Mouse (Mus musculus) forebrain, embryonic 12.5 days (tissue): ENCODE results near the gene Arxes1. TPM values are rescaled to one million over a fixed set of nuclear protein-coding genes. Genes with fewer than 3 reads are reported as not detected.
"Not testable (repeated sequence)": the region's sequence is repeated elsewhere in the genome, so short reads cannot be mapped to it uniquely, and the experiment has no call there.

Experiments used
- ATAC-seq: fragments of 200-750 bp; cut with Nextera tagmentation; 2 replicates; pipeline ENCODE4 v1.8.0; 2017; ENCODE audit warnings: moderate TSS enrichment; ENCODE audit not compliant: low FRiP score
- H3K27ac ChIP-seq: fragments of 300-500 bp; sonication (generic); 2 replicates; pipeline ENCODE4 v1.5.1; 2016; ENCODE audit warnings: mild to moderate bottlenecking
- H3K27me3 ChIP-seq: fragments of 300-500 bp; sonication (generic); 2 replicates; pipeline ENCODE4 v1.6.1; 2016; ENCODE audit warnings: mild to moderate bottlenecking
- H3K36me3 ChIP-seq: fragments of 300-500 bp; sonication (generic); replicated peaks from 2 replicates; pipeline ENCODE4 v1.6.1; 2016; ENCODE audit warnings: mild to moderate bottlenecking
- H3K4me1 ChIP-seq: fragments of 300-500 bp; sonication (generic); 2 replicates; pipeline ENCODE4 v1.6.1; 2016
- H3K4me2 ChIP-seq: fragments of 300-500 bp; sonication (generic); 2 replicates; pipeline ENCODE4 v1.6.1; 2016; ENCODE audit warnings: mild to moderate bottlenecking, moderate library complexity
- H3K4me3 ChIP-seq: fragments of 300-500 bp; sonication (generic); replicated peaks from 2 replicates; pipeline ENCODE4 v1.5.1; 2016; ENCODE audit warnings: mild to moderate bottlenecking
- H3K9ac ChIP-seq: fragments of 300-500 bp; sonication (generic); 2 replicates; pipeline ENCODE4 v1.6.1; 2016; ENCODE audit warnings: mild to moderate bottlenecking
- H3K9me3 ChIP-seq: fragments of 300-500 bp; sonication (generic); 2 replicates; pipeline ENCODE4 v1.6.1; 2016
- WGBS: fragments of 180-500 bp; shearing (Covaris S2); methylation state at CpG from one replicate; pipeline ENCODE4 v1.1.7; 2016; 5-methylcytosine and 5-hydroxymethylcytosine counted together
- polyA plus RNA-seq: library from polyadenylated mRNA; unstranded; fragments of >200 nt; fragmentation: Nextera tagmentation; extraction: Ambion mirVana; gene quantifications from 2 replicates; pipeline ENCODE4 v1.2.1, GENCODE M21; 2016

Arxes1 gene
- polyA plus RNA-seq, 1 experiment from 2014 or later: 53.0 TPM

DNA sequence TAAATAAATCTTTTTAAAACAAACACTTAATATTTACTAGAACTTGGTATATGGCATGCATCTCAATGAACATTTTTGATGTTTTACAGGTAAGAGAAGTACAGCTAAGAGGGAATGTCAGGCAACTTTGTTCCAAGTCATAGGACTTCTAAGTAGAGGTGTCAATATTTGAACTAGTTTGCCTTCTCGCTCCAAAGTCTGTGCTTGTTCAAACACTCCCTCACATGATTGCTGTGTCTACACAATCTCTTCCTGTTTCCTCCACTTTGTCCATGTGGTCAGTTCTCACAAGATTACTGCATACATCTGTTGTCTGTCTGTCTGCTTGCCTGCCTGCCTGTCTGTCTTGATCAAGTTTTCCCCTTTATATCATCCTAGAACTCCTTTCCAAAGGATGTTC, 27.5 kb downstream of the Arxes1 start:
- Histone ChIP-seq H3K4me3 (no peak overlapping the region), H3K4me2 (no peak overlapping the region), H3K36me3 (no peaks in the 10 kb centered on the region), H3K4me1 (no peaks in the 10 kb centered on the region), H3K9me3 (no peaks in the 10 kb centered on the region), H3K27me3 (0 out of 2 replicates have a peak, but pooled peaks cover 4% of the 10 kb centered on the region), H3K27ac (no peak overlapping the region), H3K9ac (no peak overlapping the region)
- 89% methylated on average over 1 of the region's 1 CpGs for WGBS
- no peak for ATAC-seq

- ATAC-seq: peak; percentile 71
- H3K27ac ChIP-seq: peak overlapping the region; percentile 75
Measured at GRCm38 (mm10) chrX:136067201-136067991, 34.2 kb downstream of the Arxes1 start.

DNA sequence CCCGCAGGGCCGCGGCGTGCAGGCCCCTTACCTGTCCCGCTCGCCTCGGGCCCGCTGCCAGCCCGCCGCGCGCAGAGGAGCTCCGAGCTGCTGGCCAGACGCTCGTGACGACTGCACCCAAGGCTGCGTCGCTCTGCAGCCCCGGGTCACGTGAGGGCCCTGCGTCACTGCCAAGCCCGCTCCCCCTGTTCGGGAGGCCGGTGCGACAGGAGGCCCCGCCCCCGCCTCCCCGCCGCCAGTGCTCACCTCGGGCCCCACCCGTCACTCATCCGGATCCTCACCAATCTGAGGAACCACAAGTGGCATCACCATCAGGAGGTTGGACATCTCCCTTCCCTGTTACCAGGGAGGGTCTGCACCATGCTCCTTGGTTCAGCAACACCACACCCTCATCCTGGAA, 34.9 kb downstream of the Arxes1 start, which contains the start of gene Bex2:
Gene Bex2, minus strand, starts transcription at position 217 of the 400 bp plus-strand sequence.
- not testable (repeated sequence) for H3K36me3 ChIP-seq, H3K9me3 ChIP-seq, H3K27me3 ChIP-seq, H3K4me1 ChIP-seq
- peak within 1 kb of the TSS; percentile 51 for H3K9ac ChIP-seq
- peak; percentile 99 for ATAC-seq
- peak within 1 kb of the TSS; percentile 50 for H3K4me3 ChIP-seq
- peak within 1 kb of the TSS; percentile 75 for H3K27ac ChIP-seq
- H3K4me2 ChIP-seq: peak within 1 kb of the TSS; percentile 43
- 11% methylated on average over 9 of the region's 32 CpGs for WGBS

More at GRCm38 (mm10) chrX:136067201-136067991, 34.2 kb downstream of the Arxes1 start:
- Histone ChIP-seq H3K4me2 (peak overlapping the region; percentile 43), H3K4me3 (peak overlapping the region; percentile 50), H3K9ac (peak overlapping the region; percentile 51)
- not testable (repeated sequence) for H3K27me3 ChIP-seq, H3K4me1 ChIP-seq, H3K36me3 ChIP-seq, H3K9me3 ChIP-seq
- 25% methylated on average over 13 of the region's 48 CpGs for WGBS

Other genes starting within 250 kb of the Arxes1 start
- gene Bhlhb9, start 235.8 kb upstream of the Arxes1 start, polyA plus RNA-seq: 90.2 and 92.3 TPM in 2 replicates
- 79.9 and 84.6 TPM in 2 replicates for gene Gprasp2, start 194.3 kb upstream of the Arxes1 start, polyA plus RNA-seq
- 143 and 148 TPM in 2 replicates for gene Arxes2, start 39.5 kb upstream of the Arxes1 start, polyA plus RNA-seq
- gene Bex2, start 34.9 kb downstream of the Arxes1 start, polyA plus RNA-seq: 403 and 426 TPM in 2 replicates
- gene Nxf3, start 51.9 kb downstream of the Arxes1 start, polyA plus RNA-seq: not detected in 2 replicates
- 117 and 124 TPM in 2 replicates for gene Bex4, start 105.6 kb downstream of the Arxes1 start, polyA plus RNA-seq
- gene Tceal8, start 139.0 kb downstream of the Arxes1 start, polyA plus RNA-seq: 145 and 152 TPM in 2 replicates
- 10.4 and 11.1 TPM in 2 replicates for gene Tceal5, start 170.5 kb downstream of the Arxes1 start, polyA plus RNA-seq
- 0.76 and 1.5 TPM in 2 replicates for gene Tceal7, start 181.4 kb downstream of the Arxes1 start, polyA plus RNA-seq
- 131 and 138 TPM in 2 replicates for gene Bex1, start 182.1 kb downstream of the Arxes1 start, polyA plus RNA-seq
- 411 and 412 TPM in 2 replicates for gene Tceal9, start 211.7 kb downstream of the Arxes1 start, polyA plus RNA-seq
- gene Bex3, start 236.9 kb downstream of the Arxes1 start, polyA plus RNA-seq: 632 and 641 TPM in 2 replicates